15 mouse cellular contexts compared by ENCODE assay signal in genomic region chr13:60569549-60569941, GRCm38 (mm10).
"Had no signal": no experiment of that assay in that cellular context is flagged by ENCODE, and none has a peak within 500 bp of the region (broad histone marks: within the 10 kb centered on the region; RNA-seq: fewer than 3 reads in every experiment).

No protein-coding gene starts in this region.

- H3K27ac ChIP-seq: neural tube, embryonic 13.5 days; neural tube, embryonic 15.5 days; stomach, embryonic 15.5 days; stomach, postnatal 0 days had no signal

- H3K36me3 ChIP-seq: neural tube, embryonic 13.5 days; neural tube, embryonic 15.5 days; stomach, embryonic 15.5 days had no signal

- H3K4me1 ChIP-seq: neural tube, embryonic 13.5 days; neural tube, embryonic 15.5 days; stomach, embryonic 15.5 days had no signal

- H3K9ac ChIP-seq: neural tube, embryonic 13.5 days; neural tube, embryonic 15.5 days; stomach, embryonic 15.5 days had no signal

- DNase-seq: right cerebral cortex, adult 18-20 months; right cerebral cortex, postnatal 14 days; right cerebral cortex, postnatal 25 days; right cerebral cortex, postnatal 4 days; spleen, adult 18-20 months; thymus, adult 18-20 months; thymus, adult 2 months; thymus, postnatal 14 days; thymus, postnatal 25 days; thymus, postnatal 36 days; thymus, postnatal 4 days had no signal

- H3K4me2 ChIP-seq: neural tube, embryonic 13.5 days; neural tube, embryonic 15.5 days; stomach, embryonic 15.5 days had no signal

- H3K4me3 ChIP-seq: neural tube, embryonic 13.5 days; neural tube, embryonic 15.5 days; stomach, embryonic 15.5 days had no signal

- H3K27me3 ChIP-seq: neural tube, embryonic 13.5 days; neural tube, embryonic 15.5 days; stomach, embryonic 15.5 days had no signal

- H3K9me3 ChIP-seq: neural tube, embryonic 13.5 days; stomach, embryonic 15.5 days had no signal
